Mouse (Mus musculus) cerebellum, adult 8-10 months (tissue): Measurements from ENCODE around the gene Zfp628.
A peak's percentile ranks its signal among the peaks of the same experiment; 100 is the strongest.

ENCODE experiments used
- DNase-seq: peaks from one replicate; pipeline ENCODE4 v3.0.0; 2022

Zfp628 gene

DNA sequence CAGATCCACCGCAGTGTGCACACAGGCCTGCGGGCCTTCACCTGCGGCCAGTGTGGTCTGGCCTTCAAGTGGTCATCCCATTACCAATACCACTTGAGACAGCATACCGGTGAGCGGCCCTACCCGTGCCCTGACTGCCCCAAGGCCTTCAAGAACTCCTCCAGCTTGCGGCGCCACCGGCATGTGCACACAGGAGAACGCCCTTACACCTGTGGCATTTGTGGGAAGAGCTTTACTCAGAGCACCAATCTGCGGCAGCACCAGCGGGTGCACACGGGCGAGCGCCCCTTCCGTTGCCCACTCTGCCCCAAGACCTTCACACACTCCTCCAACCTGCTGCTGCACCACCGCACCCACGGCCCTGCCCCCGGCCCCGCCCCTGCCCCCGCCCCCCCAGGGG is 4.1 kb downstream of the Zfp628 start:
- no peak for DNase-seq

DNA sequence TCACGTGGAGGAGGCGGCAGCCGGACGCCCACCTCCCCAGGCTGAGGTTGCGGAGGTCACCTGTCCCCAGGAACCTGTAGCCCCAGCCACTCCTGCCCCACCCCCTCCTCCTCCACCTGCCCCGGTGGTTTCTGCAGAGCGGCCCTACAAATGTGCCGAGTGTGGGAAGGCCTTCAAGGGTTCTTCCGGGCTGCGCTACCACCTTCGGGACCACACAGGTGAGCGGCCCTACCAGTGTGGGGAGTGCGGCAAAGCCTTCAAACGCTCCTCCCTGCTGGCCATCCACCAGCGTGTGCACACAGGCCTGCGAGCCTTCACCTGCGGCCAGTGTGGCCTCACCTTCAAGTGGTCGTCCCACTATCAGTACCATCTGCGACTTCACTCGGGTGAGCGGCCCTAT is 5.0 kb downstream of the Zfp628 start:
- no peak for DNase-seq

- no peak for DNase-seq
These were observed 5.5 kb downstream of the Zfp628 start for GRCm38 (mm10) chr7:4920496-4920895.

DNA sequence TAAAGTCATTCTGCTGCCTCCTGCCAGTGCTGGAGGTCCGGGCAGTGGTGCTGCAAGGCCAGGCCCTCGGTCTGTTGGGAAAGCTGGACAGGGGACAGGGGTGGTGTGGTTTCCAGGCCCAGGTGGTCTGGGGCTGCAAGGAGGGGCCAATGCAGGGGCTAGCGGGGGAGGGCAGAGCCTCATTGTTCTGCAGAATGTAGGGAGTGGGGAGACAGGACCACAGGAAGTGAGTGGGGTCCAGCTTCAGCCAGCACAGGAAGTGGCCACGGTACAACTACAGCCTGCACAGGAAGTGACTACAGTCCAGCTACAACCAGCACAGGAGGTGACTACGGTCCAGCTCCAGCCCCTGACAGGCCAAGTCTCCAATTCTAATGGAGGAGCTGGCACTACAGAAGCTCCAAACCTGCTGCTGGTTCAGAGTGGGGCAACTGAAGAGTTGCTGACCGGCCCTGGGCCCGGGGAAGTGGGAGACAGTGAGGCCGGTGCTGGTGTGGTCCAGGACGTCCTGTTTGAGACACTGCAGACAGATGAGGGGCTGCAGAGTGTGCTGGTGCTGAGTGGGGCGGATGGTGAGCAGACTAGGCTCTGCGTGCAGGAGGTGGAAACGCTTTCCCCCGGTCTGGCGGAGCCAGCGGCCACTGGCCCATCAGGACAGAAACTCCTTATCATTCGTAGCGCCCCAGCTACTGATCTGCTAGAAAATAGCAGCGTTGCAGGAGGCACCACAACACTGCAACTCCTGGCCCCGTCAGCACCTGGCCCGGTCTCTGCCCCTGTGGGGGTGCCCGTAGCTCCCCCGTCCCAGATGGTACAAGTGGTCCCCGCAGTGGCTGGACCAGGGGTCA is 6.2 kb downstream of the Zfp628 start:
- DNase-seq: no peak

GRCm38 (mm10) chr7:4921824-4922482 is 6.9 kb downstream of the Zfp628 start, which contains the start of gene Nat14:
Nat14 (plus strand) TSS chr7:4922028.
- DNase-seq: no peak

DNA sequence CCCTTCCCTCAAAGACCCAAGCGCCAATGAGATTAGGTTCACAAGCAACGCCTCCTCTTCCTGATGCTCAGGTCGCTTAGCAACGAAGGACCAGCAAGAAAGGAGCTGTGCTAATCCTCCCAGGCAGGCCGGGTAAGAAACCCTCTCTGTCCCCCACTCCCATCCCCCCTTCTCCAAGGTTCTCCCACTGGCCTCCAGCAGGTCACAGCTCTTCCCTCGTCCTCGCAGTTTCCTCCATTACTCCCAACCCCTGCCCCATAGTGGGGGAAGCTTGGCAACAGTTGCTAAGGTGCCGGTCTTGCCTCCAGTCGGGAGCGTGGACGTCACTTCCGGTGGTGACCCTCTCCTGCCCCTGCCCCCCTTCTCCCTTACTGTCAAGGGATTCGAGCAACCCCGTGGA is 7.5 kb downstream of the Zfp628 start:
- peak; percentile 81 for DNase-seq

DNA sequence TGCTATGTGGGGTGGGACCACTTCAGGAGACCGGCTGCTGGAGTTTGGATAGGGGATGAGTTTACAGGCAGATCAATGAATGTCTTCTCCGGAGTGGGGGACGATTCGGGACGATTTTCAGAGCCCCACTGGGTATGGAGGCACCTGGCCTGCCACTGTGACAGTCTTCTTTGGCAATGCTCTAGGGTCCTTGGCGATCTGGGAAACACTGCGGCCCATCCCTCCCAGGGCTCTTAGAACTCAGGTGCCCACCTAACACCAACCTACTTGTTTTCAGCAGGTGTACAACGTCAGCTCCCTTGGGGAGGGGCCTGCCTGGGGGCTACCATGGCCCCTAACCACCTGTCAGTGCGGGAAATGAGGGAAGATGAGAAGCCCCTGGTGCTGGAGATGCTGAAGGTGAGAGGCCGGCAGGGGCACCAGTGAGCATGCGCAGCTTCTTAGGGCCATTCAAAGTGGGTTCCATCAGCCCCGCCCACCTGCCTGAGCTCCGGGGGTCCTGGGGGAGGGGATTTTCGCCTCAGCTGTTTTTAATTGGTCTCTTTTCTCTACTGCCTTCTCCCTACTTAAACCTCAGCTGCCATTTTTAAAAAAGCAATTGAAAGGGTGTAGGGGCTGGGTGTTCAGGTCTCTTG is 8.0 kb downstream of the Zfp628 start:
- DNase-seq: peak; percentile 82

DNA sequence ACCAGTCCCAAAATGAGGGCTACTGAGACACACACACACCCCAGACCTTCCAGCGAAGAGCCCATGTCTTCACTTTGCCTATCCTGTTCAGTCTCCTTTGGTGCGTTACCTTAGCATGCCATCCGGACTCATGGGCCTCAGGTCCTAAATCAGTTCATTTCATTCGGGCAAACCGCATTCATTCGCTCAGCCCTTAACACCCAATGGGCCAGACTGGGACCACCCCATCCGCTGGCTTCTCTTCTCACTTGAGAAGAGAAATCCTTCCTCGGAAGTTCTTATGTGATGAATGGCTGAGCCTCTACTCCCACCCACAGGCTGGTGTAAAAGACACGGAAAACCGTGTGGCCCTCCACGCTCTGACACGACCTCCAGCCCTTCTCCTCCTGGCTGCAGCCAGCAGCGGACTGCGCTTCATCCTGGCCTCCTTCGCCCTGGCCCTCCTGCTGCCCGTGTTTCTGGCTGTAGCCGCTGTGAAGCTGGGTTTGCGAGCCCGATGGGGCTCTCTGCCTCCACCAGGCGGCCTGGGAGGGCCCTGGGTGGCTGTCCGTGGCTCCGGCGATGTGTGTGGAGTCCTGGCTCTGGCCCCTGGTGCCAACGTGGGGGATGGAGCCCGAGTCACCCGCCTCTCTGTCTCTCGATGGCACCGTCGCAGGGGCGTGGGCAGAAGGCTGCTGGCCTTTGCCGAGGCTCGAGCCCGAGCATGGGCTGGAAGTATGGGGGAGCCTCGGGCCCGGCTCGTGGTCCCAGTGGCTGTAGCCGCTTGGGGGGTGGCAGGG is 8.8 kb downstream of the Zfp628 start:
- DNase-seq: peak; percentile 69

DNA sequence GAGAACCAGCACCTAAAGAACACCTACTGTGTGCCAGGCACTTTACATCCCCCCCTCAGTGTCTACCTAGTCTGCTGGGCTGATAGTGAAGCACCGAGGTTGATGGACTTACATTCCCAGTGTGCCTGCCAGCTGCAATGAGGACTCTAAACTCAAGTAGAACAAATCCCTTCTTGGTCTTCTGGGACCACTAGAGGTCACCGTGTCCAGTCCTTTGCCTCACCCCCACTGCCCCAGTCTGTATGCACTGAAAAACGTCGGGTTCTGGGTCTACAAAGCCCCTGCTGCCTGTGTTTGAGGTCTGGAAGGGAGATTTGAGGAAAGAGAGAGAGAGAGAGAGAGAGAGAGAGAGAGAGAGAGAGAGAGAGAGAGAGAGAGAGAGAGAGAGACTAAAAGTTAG is 9.5 kb downstream of the Zfp628 start:
- no peak for DNase-seq

- no peak for DNase-seq
These were observed 9.9 kb downstream of the Zfp628 start for GRCm38 (mm10) chr7:4924891-4925301.

DNA sequence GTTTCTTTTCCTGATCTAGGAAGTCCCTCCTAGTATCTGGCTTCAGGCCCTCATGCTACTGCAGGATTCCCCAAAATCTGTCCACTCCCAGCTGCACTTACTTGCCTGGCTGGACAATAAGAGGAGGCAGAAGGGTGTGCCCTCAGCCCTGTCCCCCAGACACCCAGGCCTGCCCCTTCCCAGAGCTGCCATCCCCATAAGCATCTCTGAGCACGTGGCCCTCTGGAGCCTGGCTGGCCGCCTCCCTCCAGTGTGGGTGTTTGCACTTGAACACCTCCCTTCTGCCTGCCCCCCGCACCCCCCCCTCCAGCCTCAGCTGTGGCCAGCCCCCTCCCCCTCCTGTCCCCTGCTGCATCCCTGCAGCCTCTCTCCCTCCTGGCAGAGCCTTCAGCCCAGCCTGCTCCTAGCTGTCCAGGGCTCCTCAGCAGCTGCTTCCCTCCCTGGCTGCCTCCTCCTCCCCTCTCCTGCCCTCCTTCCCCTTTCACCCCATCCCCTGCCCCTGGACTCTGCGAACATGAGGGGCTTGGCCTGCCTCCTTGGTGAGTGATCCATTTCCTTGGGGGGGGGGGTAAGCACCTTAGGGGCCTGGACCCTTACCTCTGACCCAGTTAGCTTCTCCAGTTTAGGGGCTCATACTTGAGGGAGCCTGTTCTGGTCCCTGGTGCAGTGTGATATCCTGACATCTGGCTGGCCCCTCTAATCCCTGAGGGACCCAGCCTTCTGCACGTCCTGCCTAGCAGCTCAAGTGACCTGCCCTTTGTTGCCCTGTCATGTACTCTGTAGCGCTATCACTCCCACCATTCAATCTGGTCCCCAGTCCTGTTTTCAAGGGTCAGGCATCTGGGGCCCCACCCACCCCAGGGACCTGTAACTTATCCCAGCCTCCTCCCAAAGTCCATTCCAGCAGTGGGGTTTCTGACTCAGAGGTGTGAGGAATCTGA is 10.7 kb downstream of the Zfp628 start, which contains the start of gene Ssc5d:
TSS of gene Ssc5d (plus strand) at position 345 of the 941 bp plus-strand sequence.
- DNase-seq: no peak

DNA sequence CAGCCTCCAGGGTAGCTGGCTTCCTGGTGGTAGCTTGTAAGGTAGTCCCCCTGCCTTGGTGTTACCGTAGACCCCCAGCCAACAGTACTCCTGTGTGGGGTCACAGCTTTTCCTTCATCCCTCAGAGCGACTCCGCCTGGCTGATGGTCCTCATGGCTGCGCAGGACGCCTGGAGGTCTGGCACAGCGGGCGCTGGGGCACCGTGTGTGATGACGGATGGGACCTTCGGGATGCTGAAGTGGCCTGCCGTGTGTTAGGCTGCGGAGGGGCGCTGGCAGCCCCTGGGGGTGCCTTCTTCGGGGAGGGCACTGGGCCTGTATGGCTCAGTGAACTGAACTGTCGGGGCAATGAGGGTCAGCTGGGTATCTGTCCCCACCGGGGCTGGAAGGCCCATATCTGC is 11.8 kb downstream of the Zfp628 start:
- DNase-seq: no peak

GRCm38 (mm10) chr7:4927711-4928110 is 12.7 kb downstream of the Zfp628 start:
- no peak for DNase-seq

GRCm38 (mm10) chr7:4928323-4928722 is 13.3 kb downstream of the Zfp628 start:
- no peak for DNase-seq

DNA sequence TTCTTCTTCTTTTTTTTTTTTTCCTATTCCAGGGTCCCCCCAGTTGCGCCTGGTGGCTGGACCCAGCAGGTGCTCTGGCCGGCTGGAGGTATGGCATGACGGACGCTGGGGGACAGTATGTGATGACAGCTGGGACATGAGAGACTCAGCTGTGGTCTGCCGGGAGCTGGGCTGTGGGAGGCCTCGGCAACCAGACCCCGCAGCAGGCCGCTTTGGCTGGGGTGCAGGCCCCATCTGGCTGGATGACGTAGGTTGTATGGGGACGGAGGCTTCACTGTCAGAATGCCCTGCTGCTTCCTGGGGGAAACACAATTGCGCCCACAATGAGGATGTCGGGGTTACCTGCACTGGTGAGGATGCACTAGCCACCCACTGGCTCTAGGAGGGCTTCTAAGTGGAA is 18.1 kb downstream of the Zfp628 start:
- DNase-seq: no peak

DNA sequence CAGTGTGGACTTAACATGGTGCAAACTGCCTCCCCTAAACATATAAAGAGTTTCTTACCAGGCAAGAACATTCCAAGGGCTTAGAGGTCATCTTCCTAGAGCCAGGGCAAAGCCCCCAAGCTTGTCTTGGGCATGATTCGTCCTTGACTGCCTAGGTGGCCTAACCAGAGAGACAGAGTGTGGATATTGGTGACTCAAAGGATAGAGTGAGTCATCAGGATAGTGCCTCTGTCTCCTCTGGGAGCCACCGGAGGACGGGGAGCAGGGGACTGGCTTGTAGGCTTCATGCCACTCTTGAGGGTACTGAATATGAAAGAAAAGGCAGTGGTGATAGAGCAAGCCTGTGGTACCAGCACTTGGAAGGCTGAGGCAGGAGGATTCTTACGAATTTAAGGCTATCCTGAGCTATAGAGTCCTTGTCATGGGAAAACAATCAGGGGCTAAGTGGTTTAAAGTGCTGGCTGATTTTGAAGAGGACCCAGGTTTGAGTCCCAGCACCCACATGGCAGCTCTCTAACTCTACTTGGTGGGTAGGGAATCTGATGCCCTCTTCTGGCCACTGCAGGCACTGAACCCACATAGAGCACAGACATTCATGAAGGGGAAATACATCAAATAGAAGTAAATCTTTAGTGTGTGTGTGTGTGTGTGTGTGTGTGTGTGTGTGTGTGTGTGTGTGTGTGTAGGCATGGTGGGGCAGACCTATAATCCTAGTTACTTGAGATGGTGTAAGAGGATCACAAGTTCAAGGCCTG is 19.3 kb downstream of the Zfp628 start:
- DNase-seq: no peak

- DNase-seq: peak; percentile 7
These were observed 21.8 kb downstream of the Zfp628 start for GRCm38 (mm10) chr7:4936832-4937231.

- DNase-seq: no peak
These were observed 22.4 kb downstream of the Zfp628 start for GRCm38 (mm10) chr7:4937392-4937791.

- DNase-seq: peak; percentile 65
These were observed 23.4 kb downstream of the Zfp628 start for GRCm38 (mm10) chr7:4938456-4938855.

- peak; percentile 83 for DNase-seq
These were observed 25.1 kb downstream of the Zfp628 start for GRCm38 (mm10) chr7:4940068-4940479.

DNA sequence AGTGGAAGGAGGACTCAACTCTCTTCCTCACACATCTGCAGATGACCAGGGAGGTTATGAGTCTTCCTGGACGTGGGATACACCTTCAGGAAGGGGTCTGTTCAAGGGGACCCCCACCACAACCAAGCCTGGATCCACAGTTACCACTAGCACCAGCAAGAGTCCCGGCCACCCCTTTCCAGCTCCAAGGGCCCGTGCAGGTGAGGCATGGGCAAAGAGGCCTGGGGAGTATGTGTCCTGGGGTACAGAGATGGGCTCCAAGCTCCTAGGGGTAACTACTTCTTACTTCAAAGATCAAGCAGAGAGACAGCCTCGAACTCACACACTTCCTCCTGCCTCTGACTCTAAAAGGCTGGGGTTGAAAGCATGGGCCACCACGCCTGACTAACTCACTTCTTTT is 27.7 kb downstream of the Zfp628 start:
- DNase-seq: no peak
